Mouse (Mus musculus): Measurements from ENCODE around the gene Parvg. TPM values are rescaled to one million over a fixed set of nuclear protein-coding genes. Genes with fewer than 3 reads are reported as not detected.
A peak's percentile ranks its signal among the peaks of the same experiment; 100 is the strongest.
"Not testable (repeated sequence)": the region's sequence is repeated elsewhere in the genome, so short reads cannot be mapped to it uniquely, and the experiment has no call there.

Parvg gene
- total and polyA plus RNA-seq, 2 experiments from 2014 or later: 1.6 to 1.7 TPM

GRCm38 (mm10) chr15:84282206-84283085 lies 41.4 kb upstream of the Parvg start:
- Histone ChIP-seq H3K9me3 (ENCODE audit: low read length) (no peaks in the 10 kb centered on the region), H3K27me3 (ENCODE audit: insufficient read depth, low read length) (no peaks in the 10 kb centered on the region), H3K4me3 (ENCODE audit: low read depth, low read length) (no peak overlapping the region), H3K36me3 (ENCODE audit: insufficient read depth) (no peaks in the 10 kb centered on the region), H3K4me1 (ENCODE audit: insufficient read depth) (no peaks in the 10 kb centered on the region), H3K9ac (no peak overlapping the region), H3K4me2 (ENCODE audit: low read depth) (no peak overlapping the region), H3K27ac (ENCODE audit: low read depth, low read length) (no peak overlapping the region)
- ATAC-seq (no peak), DNase-seq (no peak)
- whole genome bisulfite sequencing: 79% methylated on average over 20 of the region's 20 CpGs
- TF ChIP-seq CTCF (IDR thresholded peaks at IDR 0.05; ENCODE audit: low read depth): no peak

- Histone ChIP-seq H3K4me1 (ENCODE audit: insufficient read depth) (no peaks in the 10 kb centered on the region), H3K27me3 (ENCODE audit: insufficient read depth, low read length) (no peaks in the 10 kb centered on the region), H3K9me3 (ENCODE audit: low read length) (no peaks in the 10 kb centered on the region), H3K4me3 (ENCODE audit: low read depth, low read length) (no peak overlapping the region), H3K36me3 (ENCODE audit: insufficient read depth) (no peaks in the 10 kb centered on the region), H3K27ac (ENCODE audit: low read depth, low read length) (no peak overlapping the region), H3K4me2 (ENCODE audit: low read depth) (no peak overlapping the region), H3K9ac (no peak overlapping the region)
- 67% methylated on average over 5 of the region's 5 CpGs for WGBS
- ATAC-seq: no peak
- peak; percentile 71 for TF ChIP-seq CTCF (IDR thresholded peaks at IDR 0.05; ENCODE audit: low read depth)
- no peak for DNase-seq
These were observed 39.8 kb upstream of the Parvg start for GRCm38 (mm10) chr15:84284059-84284458.

- H3K27ac ChIP-seq (ENCODE audit: low read depth, low read length): no peak overlapping the region
- DNase-seq (no peak), ATAC-seq (no peak)
- H3K9ac ChIP-seq: no peak overlapping the region
- H3K9me3 ChIP-seq (ENCODE audit: low read length): no peaks in the 10 kb centered on the region
- no peaks in the 10 kb centered on the region for H3K27me3 ChIP-seq (ENCODE audit: insufficient read depth, low read length)
- WGBS: 76% methylated on average over 7 of the region's 7 CpGs
- H3K4me1 ChIP-seq (ENCODE audit: insufficient read depth): no peaks in the 10 kb centered on the region
- H3K4me3 ChIP-seq (ENCODE audit: low read depth, low read length): no peak overlapping the region
- H3K4me2 ChIP-seq (ENCODE audit: low read depth): no peak overlapping the region
- TF ChIP-seq CTCF (IDR thresholded peaks at IDR 0.05; ENCODE audit: low read depth): no peak
- no peaks in the 10 kb centered on the region for H3K36me3 ChIP-seq (ENCODE audit: insufficient read depth)
These were observed 38.4 kb upstream of the Parvg start for GRCm38 (mm10) chr15:84285453-84285852.

- WGBS: 60% methylated on average over 1 of the region's 1 CpGs
- DNase-seq, ATAC-seq: not testable (repeated sequence)
These were observed 34.9 kb upstream of the Parvg start for GRCm38 (mm10) chr15:84288953-84289352.

GRCm38 (mm10) chr15:84291097-84291496 lies 32.7 kb upstream of the Parvg start:
- no peak for ATAC-seq
- Histone ChIP-seq H3K4me2 (ENCODE audit: low read depth) (no peak overlapping the region), H3K9ac (no peak overlapping the region), H3K9me3 (ENCODE audit: low read length) (no peaks in the 10 kb centered on the region), H3K27ac (ENCODE audit: low read depth, low read length) (no peak overlapping the region), H3K36me3 (ENCODE audit: insufficient read depth) (no peaks in the 10 kb centered on the region), H3K4me3 (ENCODE audit: low read depth, low read length) (no peak overlapping the region), H3K27me3 (ENCODE audit: insufficient read depth, low read length) (no peaks in the 10 kb centered on the region), H3K4me1 (ENCODE audit: insufficient read depth) (no peaks in the 10 kb centered on the region; the same call in 1 of the 2 replicates)
- WGBS: 91% methylated on average over 5 of the region's 5 CpGs
- no peak for DNase-seq
- TF ChIP-seq CTCF (IDR thresholded peaks at IDR 0.05; ENCODE audit: low read depth): no peak

More at GRCm38 (mm10) chr15:84288953-84289352, 34.9 kb upstream of the Parvg start:
- not testable (repeated sequence) for H3K4me2 ChIP-seq (ENCODE audit: low read depth); H3K27me3 ChIP-seq (ENCODE audit: insufficient read depth, low read length); H3K36me3 ChIP-seq (ENCODE audit: insufficient read depth); H3K4me1 ChIP-seq (ENCODE audit: insufficient read depth); H3K27ac ChIP-seq (ENCODE audit: low read depth, low read length); H3K9me3 ChIP-seq (ENCODE audit: low read length); H3K4me3 ChIP-seq (ENCODE audit: low read depth, low read length); H3K9ac ChIP-seq

GRCm38 (mm10) chr15:84293590-84293989 lies 30.2 kb upstream of the Parvg start:
- H3K27me3 ChIP-seq (ENCODE audit: insufficient read depth, low read length): no peaks in the 10 kb centered on the region
- no peak for TF ChIP-seq CTCF (IDR thresholded peaks at IDR 0.05; ENCODE audit: low read depth)
- 79% methylated on average over 12 of the region's 12 CpGs for whole genome bisulfite sequencing
- H3K36me3 ChIP-seq (ENCODE audit: insufficient read depth): no peaks in the 10 kb centered on the region
- no peak for DNase-seq
- no peak overlapping the region for H3K4me2 ChIP-seq (ENCODE audit: low read depth)
- no peak overlapping the region for H3K4me3 ChIP-seq (ENCODE audit: low read depth, low read length)
- H3K9me3 ChIP-seq (ENCODE audit: low read length): no peaks in the 10 kb centered on the region
- no peak for ATAC-seq
- H3K27ac ChIP-seq (ENCODE audit: low read depth, low read length): no peak overlapping the region
- peaks cover 4% of the 10 kb centered on the region; the same call in 1 of the 2 replicates for H3K4me1 ChIP-seq (ENCODE audit: insufficient read depth)
- H3K9ac ChIP-seq: no peak overlapping the region

GRCm38 (mm10) chr15:84294391-84294790 lies 29.4 kb upstream of the Parvg start:
- DNase-seq: no peak
- no peak overlapping the region for H3K27ac ChIP-seq (ENCODE audit: low read depth, low read length)
- no peak overlapping the region for H3K4me2 ChIP-seq (ENCODE audit: low read depth)
- peaks cover 9% of the 10 kb centered on the region for H3K4me1 ChIP-seq (ENCODE audit: insufficient read depth)
- TF ChIP-seq CTCF (IDR thresholded peaks at IDR 0.05; ENCODE audit: low read depth): no peak
- no peak overlapping the region for H3K9ac ChIP-seq
- 50% methylated on average over 8 of the region's 9 CpGs for WGBS
- H3K27me3 ChIP-seq (ENCODE audit: insufficient read depth, low read length): no peaks in the 10 kb centered on the region
- no peak overlapping the region for H3K4me3 ChIP-seq (ENCODE audit: low read depth, low read length)
- H3K36me3 ChIP-seq (ENCODE audit: insufficient read depth): no peaks in the 10 kb centered on the region
- ATAC-seq: peak; percentile 34; the same call in 1 of the 2 replicates
- H3K9me3 ChIP-seq (ENCODE audit: low read length): no peaks in the 10 kb centered on the region
